Mouse (Mus musculus) CD4-positive, CD25-positive, alpha-beta regulatory T cell, adult 2 months (primary cell): Measurements from ENCODE around the gene Dcakd.
A peak's percentile ranks its signal among the peaks of the same experiment; 100 is the strongest.

ENCODE experiments used
- DNase-seq: peaks from one replicate; pipeline ENCODE4 v3.0.0-alpha.2; 2012; ENCODE audit warnings: low read depth, low spot score

Dcakd gene

DNA sequence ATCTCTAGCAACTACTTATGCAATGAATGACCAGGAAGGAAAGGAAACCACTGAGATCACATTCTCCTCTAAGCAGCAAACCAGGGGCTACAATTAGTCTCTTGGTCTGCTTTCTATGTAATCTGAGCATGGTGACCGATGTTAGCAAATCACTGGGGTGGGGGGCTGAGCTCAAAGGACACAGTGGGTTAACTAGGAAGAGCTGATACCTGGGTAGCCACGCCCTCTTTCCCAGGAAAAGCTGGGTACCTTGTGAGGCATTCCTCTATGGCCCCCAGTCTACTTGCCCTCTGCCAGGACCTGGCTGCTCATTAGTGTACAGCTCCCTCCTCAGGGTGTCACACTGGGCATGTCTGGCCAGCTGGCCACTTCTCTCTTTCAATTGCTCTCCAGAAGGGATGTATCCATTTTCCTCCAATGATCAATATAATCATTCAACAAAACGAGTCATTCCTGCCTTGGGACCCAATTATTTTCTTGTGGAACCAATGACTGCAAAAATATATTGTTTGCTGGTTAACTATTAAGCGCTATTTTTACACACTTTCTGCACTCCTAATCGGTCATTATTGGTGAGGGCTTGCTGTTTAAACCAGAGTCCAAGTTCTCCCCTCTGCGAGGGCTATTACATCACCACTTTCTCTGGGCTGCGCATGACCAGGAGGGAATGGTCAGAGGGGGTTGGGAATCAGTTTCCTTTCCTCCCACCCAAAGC, 21.7 kb downstream of the Dcakd start:
- DNase-seq, result no peak

DNA sequence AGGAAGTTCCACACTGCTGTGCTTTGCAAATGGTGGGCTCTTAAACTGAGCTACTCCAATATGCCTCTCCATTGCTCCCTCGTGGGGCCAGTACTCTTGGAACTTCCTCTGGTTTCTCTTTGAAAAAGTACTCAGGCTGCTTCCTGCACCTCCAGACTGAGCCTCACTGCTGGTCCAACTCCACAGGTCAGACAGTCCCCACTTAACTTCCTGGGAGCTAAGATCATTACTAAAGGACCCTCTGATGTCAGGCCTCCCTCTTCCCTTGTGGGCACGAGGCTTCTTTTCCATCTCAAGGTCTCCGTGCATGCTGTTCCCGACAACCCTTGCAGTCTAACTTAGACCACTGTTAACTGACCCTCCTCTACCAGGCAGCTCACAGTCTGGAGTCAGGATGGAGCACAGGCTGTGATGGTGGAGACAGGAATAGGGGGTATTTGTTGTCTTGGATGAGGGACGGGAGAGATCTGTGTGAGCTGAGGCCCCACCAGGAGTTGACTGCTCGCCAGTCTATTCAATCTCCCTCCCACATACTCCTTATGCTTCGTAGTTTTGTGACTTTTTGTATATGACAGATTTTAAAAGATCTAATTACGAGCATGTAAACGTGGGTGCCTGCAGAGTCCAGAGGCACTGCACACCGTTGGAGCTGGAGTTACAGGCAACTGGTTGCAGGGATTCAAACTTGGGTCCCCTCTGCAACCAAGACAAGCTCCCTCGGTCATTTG, 22.7 kb downstream of the Dcakd start:
- DNase-seq, result no peak

DNA sequence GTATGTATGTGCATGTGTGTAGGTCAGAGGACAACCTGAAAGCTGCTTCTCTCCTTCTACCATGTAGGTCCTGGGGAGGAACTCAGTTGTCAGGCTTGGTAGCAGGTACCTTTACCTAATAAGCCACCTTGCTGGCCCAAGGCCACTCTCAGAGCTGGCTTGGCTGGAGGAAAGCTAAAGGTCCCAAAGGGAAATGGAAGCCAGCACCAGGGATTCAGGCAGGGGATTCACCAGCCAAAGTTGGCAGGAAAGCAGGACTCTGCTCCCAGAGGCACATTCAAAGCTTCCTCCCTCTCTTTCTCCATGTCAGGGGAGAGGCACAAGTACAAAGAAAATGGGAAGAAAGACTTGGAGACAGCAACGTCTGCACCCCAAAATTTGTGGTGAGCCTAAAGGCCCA, 23.3 kb downstream of the Dcakd start:
- no peak for DNase-seq

DNA sequence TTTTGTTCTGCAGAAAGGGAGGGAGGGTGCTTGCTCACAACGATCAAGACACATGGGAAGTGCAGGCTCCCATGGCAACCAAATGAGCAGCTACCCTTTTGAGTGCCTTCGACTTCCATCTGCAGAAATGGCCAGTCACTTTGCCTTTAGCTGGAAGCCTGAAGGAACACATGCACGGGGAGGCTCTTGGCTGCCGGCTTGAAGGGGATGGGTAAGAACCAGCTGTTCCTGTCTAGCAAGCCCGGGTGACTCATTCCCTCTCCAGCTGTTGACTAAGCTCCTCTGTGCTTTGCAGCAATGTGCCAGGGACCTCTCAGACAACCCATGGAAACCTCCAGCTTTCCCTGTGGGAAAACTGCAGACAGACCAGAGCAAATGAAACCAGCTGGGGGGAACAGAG, 24.9 kb downstream of the Dcakd start:
- no peak for DNase-seq

DNA sequence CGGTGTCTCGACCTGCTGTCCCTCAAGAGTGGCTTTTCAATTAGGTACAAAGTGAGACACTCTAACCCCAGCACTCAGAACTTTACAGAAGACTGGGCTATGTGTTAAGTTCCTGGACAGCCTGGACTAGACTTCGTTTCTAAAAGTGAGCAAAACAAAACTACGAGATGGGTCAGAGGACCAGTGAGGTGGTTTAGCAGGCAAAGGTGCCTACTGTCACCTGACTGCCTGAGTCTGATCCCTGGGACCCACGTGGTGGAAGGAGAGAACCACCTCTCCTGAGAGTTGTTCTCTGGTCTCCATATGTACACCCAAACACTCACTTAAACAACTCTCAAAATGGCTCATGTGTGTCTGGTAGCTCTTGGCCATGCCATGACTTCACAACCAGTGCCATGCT, 27.1 kb downstream of the Dcakd start:
- no peak for DNase-seq

DNA sequence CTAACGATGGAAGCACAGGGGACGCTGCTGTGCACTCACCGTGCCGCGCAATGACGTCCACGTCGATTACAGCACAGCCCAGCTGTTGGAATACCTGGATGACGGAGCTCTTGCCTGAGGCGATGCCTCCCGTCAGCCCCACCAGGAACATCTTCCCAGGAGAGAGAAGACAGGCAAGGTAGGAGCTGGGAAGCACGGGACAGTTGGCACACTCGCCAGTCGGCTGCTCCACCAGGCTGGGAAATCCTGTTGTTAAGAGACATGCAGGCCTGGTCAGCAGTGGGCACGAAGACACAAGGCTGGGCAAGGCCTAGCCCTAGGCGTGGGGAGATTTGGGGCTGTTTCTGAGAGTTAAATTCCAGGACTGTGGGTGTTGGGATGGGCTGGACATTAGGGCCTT, 28.0 kb downstream of the Dcakd start:
- no peak for DNase-seq

DNA sequence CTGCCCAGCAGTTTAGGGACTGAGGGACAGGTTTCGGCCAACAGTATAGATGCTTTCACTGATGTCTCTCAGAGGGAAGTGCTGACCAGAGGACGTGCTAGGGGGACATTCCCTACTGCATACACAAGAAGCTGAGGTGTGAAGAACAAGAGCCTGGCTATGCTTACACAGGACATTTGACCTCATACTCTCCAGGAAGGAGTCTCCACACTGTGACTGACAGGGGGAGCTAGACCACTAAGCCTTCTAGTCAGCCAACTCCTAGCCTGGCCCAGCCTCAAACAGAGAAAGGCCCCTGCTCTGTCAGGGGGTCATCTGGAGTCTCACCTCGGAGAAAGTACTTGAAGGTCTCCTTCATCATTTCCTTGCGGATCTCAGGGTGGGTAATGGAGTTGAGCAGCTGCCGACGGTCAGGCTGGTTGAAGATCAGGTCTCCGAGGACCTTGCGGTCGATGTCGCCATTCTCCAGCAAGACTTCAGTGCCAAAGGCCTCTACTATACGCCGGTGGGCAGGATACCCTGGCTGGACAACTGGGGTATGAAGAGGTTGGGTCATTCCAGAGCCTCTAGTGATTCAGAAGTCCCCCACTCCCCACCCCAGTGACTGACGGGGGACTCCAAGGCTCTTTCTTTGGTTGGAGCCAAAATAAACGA, 28.7 kb downstream of the Dcakd start:
- no peak for DNase-seq

DNA sequence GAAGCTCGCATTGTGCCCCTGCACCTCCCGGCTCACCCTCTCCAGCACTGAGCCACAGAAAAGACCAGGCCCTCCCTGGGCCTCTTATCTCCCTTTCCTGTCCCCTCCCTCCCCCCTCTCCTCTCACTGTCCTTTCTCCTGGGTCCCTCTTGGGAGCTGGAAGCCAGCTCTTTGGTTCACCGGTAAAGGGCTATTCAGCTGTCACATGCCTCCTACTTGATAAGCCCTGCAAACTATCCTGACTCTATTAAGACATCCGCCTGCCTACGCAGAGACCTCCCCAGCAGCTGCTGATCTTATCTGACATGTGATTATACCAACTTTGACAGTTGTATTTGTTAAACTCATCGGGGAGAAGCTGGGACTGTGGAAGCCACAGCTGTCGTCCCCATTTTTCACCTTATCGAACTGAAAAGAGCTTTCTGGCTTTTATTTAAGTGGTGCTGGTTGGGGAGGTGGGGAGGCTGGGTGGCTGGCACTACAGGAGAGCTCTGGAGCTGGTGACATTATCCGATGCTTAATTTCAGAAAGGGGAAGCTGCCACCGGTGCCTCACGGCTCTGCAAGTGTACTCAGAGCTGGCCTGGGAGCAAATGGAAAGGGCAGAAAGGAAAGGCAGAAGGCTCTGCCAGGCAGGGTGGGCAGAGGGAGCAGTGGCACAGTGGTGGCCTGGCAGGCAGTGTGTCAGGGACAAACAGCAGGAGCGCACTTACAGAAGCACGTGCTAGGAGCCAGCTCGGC, 29.4 kb downstream of the Dcakd start:
- peak; percentile 47 for DNase-seq

DNA sequence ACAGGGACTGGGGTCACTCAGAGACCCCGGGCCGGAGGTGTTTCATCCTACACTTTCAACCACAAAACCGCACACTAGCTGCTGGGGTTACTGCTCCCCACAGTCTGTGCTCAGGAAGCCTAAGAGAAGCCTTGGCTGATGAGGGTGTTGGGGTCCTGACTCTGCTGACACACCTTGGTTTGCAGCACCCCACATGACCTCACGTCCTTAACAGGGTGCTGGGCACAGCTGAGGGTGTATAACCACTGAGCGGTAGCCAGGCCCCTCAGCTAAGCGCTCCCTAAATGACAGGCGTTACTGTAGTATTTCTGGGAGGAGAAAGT, 29.9 kb downstream of the Dcakd start:
- DNase-seq, result no peak

DNA sequence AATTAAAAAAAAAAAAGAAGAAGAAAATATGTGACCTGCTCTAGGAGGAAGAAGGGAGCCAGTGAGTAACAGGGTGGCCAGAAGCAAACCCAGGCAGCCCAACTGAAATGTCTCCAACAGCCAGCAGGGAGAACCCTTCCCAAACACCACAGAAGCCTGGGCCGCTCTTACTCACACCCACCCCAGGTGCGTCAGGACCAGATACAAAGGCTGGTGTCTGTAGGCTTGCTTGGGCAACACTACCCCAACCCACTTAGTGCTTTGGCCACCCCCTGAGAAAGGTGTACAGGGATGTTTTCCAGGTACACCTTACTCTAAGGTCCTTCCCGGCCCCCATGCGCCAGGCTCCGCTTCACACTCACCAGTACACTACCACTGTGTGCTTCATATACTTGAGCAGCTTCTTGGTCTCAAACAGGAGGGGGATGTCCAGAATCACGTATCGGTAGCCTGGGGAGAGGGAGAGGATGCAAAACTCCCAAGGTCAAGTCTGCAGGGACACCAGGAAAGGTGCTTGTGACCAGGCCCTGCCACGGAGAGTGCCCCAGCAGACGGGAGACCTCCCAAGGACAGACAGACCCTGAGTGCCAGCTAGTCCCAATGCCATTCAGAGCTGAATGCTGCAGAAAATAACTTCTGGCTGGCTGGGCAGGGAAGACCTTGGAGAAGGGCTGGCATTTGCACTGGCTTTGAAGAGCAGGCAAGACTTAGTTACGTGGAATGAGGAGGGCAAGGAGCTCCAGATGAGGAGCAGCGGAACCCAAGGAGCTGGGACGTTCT, 31.0 kb downstream of the Dcakd start:
- DNase-seq, result no peak

DNA sequence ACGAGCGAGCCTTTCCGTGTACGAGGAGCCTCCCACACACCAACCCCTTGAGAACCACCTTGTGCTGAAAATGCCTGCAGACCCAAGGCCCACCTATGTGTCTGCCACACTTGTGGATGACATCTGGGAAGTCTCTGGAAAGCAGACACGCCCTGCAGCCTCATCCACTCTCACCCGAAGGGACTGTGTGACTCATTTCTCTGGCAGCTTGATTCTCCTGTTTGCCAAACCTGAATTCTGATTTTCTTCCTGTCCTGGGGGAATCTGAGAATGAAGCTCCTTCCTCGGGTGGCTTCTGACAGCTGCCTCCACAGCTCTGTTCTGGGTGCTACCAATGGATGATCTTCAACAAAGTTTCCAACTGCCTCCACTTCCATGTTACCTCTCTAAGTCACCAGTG, 31.7 kb downstream of the Dcakd start:
- DNase-seq, result no peak

DNA sequence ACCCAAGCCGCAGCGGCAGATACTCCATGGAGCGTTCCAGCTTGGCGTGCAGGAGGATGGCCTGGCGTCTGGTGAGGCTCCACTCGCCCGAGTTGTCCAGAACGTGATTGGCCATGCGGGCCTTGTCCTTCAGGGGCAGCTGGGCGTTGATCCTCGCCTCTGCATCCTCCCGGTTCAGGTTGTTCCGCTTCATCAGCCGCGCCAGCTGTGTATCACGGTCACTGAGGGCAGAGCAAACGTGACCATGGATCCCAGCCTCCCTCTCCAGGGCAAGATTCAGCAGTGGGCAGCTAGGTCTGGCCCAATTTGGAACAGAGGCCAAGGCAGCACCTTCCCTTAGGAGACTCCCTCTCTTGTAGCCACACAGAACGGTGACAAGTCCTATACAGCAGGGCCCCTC, 33.2 kb downstream of the Dcakd start:
- no peak for DNase-seq

DNA sequence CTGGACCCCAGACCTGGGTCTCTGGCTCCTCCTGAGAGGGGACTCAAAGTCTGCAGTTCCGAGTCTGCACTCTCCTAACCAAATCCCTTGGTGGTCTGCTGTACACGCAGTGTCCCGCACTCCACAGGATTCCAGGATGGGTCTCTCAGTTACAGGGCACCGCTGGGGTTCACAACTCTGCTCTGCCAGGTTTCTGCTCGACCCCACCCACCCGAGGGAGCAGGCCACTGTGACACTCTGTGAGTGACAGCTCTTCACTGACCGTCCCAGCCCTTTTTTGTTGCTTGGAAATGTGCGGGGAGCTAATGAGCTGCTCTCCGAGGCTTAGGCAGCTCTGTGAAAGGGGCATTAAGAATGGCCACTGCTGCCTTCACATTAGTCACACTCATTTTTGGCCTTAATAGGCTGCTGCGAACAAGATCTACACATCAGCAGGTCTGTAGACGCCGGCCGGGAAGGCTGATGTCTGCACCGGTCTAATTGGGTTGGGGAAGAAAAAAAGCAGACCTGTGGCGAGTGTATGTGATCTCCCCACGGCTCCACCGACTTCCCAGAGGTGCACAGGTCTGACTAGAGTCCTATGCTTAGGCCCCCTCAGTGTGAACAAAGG, 34.6 kb downstream of the Dcakd start:
- DNase-seq, result no peak

DNA sequence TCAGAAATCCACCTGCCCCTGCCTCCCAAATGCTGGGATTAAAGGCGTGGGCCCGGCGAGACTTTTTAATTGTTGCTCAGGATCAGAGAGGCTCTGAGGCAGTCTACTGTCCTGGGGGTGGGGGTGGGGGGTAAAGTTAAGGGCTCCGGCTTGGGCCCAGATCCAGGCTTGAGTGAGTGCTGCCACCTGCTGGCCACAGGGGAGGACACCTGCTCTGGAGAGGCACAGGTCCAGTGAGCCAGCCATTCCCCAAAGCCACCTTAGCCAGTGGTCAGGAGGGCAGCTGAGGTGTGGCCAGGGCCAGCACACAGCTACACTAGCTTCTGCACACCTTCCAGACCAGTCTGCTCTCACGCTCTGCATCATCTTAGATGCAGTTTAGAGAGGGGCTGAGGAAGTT, 35.2 kb downstream of the Dcakd start:
- peak; percentile 80 for DNase-seq

DNA sequence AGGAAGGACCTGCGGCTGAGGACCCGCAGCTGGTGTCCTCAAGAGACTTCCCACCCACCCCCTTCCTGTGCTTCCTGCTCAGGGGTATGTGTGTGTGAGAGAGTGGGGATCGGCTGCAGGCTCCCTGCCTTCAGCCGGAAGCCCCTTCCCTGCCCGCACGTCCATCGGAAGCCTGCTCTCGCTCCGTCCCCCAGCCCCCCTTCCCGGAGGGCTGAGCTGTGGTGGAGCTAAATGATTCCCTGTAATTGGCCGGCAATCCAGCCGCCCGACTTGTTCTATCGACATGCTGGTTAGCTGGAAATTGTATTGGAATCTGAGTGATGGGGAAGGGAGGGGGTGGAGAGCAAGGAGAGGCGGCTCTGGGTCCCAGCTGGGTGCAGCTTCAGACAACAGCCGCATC, 36.5 kb downstream of the Dcakd start:
- no peak for DNase-seq

DNA sequence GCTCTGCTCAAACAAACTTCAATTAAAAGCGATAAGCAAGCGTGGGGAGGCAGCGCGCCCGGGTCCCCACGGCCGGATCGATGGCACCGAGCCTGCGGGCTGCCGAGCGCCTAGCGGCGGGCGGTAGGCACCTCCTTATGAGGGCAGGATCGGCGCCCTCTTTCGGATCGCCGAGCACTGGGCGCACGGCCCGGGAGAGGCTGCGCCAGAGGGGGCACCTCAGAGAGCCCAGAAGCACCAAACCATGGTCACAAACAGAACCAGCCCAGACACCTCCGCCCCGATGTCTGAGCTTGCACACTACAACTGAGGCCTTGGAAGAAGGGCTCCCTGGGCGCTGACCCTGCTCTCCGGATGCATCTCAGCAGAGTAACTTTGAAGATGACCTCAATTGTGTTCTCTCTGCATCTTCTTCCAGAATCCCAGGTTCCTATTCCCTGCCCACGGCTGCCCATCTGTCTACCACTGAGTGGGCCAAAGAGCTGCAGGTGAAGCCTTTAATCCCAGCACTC, 37.9 kb downstream of the Dcakd start:
- peak; percentile 43 for DNase-seq

DNA sequence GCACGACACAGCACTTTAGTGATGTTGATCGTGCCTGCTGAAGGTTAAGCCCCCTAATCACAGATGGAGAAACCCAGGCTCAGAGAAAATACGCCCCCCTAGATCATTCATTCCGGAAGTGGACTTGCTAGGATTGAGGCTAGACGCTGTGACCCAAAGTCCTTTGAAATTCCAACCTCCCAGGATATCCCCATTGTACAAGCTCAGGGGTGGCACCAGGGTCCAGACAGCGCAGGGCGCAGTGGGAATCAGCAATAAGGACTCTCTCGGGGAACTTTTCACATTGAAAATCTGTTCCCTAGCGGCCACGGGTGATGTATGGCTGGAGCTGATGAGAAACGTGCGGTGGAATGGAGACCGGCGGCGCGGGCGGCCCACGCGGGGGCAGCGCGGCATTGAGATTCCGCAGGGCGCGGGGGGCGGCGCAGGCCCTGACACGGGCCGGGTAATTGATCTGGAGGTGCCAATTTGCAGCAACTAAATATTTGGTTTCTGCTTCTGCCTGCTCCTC, 38.4 kb downstream of the Dcakd start:
- DNase-seq, result no peak

DNA sequence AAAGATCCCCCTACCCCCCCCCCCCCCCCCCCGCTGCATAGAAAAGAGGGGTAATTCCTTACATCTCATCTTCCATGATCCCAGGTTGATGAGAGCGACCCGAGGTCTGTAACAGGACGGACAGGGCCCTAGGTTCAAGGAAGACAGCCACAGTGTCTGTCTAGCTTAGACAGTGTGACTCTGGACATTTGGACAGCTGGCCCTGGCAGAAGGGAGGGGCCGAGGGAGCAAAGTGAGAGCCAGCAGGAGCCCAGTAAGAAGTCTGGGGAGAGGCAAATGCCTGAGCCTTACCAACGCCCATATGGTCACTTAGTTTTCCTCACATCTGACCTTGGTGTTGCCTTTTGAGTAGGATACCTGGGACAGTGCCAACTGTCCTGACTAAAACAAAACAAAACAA, 43.0 kb downstream of the Dcakd start:
- DNase-seq, result no peak

DNA sequence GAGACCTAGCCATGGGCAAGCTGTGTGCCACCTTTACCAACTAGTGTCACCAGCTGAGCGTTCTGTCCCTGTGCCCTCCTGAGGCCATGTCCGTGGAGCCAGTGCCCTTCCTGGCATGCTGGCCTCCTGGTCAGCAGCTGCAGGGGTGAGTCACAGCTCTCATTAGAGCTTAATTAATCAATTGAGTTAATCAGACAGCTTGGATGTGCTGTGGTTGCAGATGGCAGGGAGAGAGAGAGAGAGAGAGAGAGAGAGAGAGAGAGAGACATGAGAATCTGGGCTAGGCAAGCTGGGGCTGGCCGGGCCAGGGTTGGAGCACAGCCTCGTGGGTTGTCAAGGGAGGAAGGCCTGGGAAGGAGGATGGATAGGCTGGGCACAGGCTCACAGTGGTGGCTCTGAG, 43.5 kb downstream of the Dcakd start:
- no peak for DNase-seq

DNA sequence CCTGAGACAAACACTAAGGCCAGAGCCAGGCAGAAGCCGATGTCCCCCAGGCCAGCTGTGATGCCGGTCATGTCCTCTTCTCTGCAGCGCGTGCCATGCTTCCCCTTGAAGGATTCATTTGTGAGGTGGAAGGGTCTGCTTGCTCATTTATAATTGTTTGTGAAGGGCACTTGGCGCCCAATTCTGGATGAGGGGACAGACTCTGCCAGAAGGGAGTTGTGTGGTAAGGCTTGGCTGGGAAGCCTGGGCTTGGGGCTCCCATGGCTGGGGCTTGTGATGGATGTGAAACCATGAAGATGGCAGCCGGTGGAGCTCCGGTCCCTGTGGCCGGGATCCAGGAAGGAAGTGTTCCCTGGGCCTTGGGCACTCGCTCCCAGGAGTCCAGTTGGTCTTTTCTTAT, 44.0 kb downstream of the Dcakd start:
- DNase-seq, result no peak
